Mouse (Mus musculus) ovary, adult 18-20 months (tissue): Measurements from ENCODE around the gene Hbb-bh2.
"Not testable (repeated sequence)": the region's sequence is repeated elsewhere in the genome, so short reads cannot be mapped to it uniquely, and the experiment has no call there.

Experiments
- DNase-seq: peaks from one replicate; pipeline ENCODE4 v3.0.0; 2022; ENCODE audit warnings: low spot score, mixed read lengths

The Hbb-bh2 gene

DNA sequence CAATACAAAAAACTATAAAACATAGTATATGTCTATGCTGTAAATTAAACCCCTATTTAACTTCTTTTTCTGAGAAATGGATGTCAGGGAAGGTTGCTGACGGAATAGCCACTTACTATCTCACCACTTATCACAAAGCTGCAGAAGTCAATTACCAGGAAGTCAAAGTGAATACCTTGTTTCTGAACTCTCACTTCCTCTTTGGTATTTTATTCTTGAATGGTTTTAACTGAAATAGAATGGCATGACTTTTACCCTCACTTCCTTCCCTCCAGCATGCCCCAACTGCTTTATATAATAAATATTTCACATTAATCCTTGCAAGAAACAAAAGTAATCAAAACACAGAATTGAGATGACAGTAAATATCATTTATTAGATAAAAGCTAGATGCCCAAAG lies 28.1 kb downstream of the Hbb-bh2 start:
- DNase-seq: no peak

DNA sequence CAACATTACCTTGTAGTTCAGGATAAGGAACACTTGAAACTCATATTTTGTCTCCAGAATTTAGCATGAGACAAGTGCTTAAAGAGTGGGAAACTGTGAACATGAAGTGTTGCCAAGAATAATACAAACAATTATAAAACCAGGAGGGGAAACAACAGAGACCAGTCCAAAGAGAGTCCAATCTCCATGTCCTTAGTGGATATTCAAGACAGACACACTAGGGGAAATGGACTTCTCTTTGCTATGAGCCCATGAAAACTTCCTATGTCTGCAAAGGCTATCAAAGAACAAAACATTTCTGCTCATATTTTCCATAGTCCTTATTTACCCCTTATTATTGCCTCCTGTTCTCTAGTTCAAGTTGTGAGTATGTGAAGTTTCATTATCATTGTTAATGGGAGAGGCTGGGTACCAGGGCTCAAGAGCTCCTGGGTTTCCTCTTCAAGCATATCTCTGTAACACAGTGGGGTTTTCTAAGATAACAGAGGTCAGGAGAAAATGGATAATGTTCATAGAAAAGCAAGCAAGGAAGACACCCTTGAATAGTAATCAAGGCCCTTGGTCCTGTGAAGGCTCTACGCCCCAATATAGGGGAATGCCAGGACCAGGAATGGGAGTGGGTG lies 29.0 kb downstream of the Hbb-bh2 start:
- DNase-seq: no peak

DNA sequence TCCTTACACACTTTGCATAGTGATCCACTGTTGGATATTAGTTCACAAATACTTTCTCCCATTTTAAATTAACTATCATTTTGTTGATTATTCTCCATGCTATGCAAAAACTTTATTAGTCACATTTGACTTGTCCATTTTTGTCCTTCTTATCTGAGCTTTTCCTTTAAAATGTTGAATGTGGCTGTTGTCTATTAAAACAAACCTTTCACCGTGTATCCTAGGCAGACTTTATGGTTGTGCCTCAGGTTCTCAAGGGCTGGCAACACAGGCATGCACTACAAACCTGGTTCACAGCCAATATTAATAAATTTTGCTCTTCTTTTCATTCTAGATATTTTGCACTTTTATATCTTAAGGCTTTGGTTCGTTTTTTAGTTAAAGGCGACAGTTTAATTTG lies 29.6 kb downstream of the Hbb-bh2 start:
- DNase-seq: no peak

DNA sequence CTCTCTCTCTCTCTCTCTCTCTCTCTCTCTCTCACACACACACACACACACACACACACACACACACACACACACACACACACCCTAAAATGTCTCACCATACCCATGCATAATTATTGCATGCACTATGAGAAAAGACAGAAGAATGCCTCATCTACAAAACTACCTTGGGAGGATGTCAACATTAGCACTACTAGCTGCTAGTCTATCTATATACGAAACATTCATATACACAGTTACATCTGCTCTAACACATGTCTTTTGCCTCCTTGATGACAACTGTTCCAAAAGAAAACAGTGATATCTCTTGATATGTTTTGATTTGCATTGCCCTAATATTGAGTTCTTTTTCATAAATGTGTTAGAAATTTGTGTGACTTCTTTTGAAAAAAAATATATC lies 30.0 kb downstream of the Hbb-bh2 start:
- DNase-seq: no peak

DNA sequence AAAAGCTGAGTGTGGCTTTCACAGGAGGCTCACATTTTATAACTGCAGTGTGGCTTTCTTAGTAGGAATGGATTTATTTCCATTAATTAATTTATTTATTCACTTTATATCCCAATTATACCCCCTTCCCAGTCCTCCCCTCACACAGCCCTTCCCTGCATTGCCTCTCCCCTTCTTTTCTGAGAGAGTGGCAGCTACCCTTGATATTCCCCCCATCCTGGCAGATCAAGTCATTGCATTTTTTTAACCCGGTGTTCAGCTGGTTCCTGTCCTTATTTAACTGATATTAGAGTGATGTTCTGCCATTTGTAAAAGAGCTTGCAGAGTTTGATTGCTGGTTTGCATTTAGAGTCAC lies 30.5 kb downstream of the Hbb-bh2 start:
- no peak for DNase-seq

DNA sequence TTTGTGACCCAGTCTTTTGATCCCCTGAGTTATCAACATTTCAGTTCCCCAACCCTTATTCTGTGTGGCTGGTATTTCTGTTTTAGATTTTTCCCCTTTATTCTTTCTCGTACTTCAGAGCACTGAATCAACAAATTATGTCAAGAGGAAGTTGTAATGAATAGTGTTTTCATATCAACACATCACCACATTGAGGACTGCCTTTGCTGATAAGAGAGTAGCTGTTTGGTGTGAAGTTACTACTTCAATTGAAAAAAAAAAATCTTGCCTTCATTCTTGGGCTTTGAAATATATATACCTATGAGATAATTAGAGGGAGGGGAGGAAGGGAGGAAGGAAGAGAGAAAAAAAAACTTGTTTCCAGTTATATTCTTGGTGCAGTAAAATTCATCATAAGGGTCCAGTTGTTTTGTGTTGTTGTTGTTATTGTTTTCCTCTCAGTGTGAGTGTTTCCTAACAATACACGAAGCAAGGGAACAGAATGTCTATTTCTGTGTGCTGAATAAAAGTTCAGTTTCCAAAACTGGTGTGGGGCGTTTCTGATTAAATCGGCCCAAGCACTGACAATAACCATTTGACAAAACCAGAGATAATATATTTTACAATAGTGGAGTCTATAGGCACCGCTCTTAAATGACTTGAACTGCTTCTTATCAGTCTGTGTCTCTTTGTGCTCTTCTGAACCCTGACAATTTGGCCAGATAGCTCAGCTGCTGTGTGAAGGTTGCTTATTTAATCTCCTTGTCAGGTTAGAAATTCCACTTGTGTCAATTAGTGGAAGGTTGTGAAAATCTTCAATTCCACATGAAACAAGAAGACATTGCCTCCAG lies 31.1 kb downstream of the Hbb-bh2 start:
- no peak for DNase-seq

DNA sequence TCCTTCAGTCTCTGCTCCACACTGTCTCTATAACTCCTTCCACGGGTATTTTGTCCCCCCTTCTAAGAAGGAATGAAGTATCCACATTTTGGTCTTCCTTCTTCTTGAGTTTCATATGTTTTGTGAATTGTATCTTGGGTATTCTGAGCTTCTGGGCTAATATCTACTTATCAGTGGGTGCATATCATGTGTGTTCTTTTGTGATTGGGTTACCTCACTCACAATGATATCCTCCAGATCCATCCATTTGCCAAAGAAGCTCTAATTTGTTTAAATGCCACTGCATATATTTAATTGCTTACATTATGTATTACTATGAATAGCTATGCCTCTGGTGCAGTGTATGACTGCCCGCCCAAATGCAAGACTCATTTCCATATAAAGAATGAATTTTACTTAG lies 32.2 kb downstream of the Hbb-bh2 start:
- DNase-seq: not testable (repeated sequence)

DNA sequence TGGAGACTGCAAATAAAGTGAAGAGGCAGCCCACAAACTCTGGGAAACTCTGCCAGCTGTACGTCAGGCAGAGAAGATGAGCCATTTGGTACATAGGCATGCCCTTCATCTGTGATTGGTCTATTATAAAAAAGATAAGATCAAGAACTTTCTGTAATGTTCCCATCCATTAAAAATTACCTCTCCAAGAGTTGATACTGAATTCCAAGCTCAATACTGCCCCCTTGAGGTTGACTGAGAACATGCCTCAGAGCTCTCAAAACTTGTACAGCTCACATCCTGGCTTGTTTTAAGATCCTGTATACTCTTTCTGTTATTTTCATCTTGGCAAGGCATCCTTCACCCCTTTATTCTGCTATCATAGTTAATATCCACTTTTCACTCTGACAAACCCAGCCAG lies 33.5 kb downstream of the Hbb-bh2 start:
- DNase-seq: no peak

DNA sequence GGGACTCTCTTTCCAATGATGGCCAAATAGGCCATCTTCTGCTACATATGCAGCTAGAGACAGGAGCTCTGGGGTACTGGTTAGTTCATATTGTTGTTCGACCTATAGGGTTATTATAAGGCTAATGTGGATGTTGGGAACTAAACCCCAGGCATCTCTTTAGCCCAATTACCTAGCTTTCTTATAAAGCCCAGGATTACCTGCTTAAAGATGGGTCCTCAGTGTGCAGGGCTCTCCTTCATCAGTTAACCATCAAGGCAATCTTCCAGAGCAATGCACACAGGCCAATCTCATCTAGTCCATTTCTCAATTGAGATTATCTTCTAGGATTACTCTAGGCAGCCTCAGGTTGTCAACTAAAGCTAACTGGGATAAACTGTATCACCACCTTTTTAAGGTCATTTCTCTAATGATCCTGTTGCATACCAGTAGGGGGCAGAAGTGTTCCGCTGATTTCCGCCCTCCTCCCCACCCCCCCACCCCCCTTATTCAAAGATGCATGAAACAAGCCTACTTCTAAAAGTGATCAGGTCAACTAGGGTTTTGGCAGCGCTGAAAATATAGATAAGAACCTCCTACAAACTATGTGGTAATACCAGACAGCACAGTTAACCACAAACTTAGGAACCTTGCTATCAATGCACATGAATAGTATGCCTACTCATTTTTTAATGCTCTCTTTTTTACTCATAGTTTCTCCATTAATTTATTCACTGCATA lies 47.5 kb downstream of the Hbb-bh2 start:
- no peak for DNase-seq

DNA sequence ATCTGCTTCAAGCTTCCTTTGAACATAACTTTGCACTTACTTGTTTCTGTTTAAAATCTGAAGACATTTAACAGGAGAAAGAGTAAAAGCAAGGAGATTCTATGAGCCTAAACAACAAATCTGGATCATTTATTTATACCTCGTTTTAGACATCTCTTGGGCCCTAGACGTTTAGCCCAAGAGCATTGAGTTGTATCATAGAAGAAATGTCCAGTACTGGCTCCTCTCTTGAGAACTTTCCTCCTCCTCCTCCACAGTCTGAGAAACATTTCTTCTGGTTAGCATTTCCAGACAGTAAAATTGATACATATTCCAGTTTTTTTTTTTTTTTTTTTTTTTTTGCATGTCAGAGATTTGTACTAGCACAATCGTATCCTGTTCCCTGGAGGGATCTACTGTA lies 48.6 kb downstream of the Hbb-bh2 start, which contains the start of gene Olfr67:
Gene Olfr67 (minus strand): TSS at position 101 of the 400 bp plus-strand sequence.
- no peak for DNase-seq
